Mouse (Mus musculus) adrenal gland, adult (tissue): Measurements from ENCODE around the gene Sppl2b.
"Not testable (repeated sequence)": the region's sequence is repeated elsewhere in the genome, so short reads cannot be mapped to it uniquely, and the experiment has no call there.

ENCODE experiments used
- DNase-seq, 2 experiments: peaks; one replicate each; pipeline ENCODE4 v3.0.0; 2022 to 2023; ENCODE audit warnings: low spot score in 1 of 2; ENCODE audit not compliant: inconsistent age in 2 of 2

Sppl2b gene

DNA sequence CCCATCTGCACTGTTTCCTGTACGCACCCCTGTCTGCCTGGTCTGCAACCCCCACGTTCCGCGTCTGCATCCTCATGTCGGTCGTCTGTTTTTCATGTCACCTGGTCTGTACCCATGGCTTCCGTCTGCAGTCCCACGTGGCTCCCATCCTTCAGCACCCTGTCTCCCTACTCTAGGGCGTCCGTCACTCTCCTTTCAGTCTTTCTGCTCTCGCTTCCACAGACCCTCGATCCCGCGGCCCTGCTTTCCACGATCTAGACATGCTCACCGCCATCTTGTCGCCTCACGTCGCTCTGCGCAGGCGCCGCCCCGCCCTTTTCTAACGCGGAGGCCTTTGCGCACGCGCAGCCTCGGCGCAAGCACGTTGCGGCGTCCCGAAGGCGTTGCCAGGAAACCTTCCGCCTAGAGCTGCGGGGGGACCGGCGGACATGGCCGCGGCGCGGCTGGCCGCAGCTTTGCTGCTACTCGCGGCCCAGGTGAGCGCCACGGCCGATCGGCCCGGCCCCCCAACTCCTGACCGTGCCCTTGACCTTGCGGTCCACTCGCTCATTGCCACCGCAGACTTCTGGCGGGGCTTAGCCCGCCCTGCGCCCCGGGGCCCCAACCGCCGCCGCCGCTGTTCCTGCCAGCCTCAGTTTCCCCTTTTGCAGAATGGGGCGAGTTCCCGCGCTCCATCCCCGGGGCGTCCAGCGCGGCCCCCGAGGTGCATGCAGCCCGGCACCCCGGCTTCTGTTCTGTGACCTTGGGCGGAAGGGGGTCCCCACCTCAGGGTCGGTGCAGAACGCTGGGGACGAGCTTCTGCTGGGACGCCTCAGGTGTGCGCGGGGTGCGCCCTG, at the start of gene Sppl2b, which contains the start of gene Lsm7:
Gene Sppl2b, plus strand, starts transcription at position 363 of the 836 bp plus-strand sequence.
Gene Lsm7, minus strand, starts transcription at position 297 of the 836 bp plus-strand sequence.
- DNase-seq, result peak; percentile 98 to 99

- DNase-seq, result no peak
Observed at GRCm38 (mm10) chr10:80805322-80805721, 49.8 kb upstream of the Sppl2b start.

GRCm38 (mm10) chr10:80805925-80806324, 49.1 kb upstream of the Sppl2b start:
- DNase-seq, result peak; percentile 78 to 92

GRCm38 (mm10) chr10:80806341-80807056, 48.6 kb upstream of the Sppl2b start:
- no peak for DNase-seq

DNA sequence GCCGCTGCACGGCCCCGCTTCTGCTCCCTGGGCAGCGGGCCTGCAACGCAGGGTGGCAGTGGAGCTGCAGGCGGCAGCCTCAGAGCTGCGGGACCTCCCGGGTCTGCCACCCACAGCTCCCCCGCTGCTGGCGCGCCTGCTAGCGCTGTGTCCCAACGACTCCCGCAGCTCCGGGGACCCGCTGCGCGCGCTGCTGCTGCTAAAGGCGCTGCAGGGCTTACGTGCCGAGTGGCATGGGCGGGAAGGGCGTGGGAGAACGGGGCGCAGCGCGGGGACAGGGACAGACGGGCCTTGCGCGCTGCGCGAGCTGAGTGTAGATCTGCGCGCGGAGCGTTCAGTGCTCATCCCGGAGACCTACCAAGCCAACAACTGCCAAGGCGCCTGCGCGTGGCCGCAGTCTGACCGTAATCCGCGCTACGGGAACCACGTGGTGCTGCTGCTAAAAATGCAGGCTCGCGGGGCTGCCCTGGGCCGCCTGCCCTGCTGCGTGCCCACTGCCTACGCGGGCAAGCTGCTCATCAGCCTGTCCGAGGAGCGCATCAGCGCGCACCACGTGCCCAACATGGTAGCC, 47.9 kb upstream of the Sppl2b start:
- peak; percentile 85 to 93 for DNase-seq

- no peak for DNase-seq
Observed at GRCm38 (mm10) chr10:80808099-80808984, 46.7 kb upstream of the Sppl2b start.

- no peak for DNase-seq
Observed at GRCm38 (mm10) chr10:80808985-80809632, 46.0 kb upstream of the Sppl2b start.

DNA sequence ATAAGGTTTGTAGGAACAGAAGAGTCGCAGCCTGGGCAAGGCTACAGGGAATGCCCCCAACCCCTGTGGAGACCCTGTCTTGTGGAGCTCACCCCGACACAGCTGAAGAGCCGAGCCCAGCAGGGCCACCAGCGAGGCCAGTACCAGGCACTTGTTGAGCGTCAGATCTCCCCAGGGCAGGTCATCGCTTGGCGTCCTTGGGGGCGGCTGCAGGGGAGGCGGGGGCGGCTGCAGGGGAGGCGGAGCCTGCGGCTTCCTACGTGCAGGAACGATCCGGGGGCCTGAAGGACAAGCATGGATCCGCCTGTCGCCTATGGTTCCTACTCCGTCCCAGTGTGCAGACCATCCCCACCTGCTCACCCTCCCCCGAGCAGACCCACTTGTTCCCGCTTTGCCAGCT, 45.0 kb upstream of the Sppl2b start:
- peak; percentile 82 to 91 for DNase-seq

GRCm38 (mm10) chr10:80812391-80813041, 42.6 kb upstream of the Sppl2b start:
- peak; percentile 82 to 87 for DNase-seq

DNA sequence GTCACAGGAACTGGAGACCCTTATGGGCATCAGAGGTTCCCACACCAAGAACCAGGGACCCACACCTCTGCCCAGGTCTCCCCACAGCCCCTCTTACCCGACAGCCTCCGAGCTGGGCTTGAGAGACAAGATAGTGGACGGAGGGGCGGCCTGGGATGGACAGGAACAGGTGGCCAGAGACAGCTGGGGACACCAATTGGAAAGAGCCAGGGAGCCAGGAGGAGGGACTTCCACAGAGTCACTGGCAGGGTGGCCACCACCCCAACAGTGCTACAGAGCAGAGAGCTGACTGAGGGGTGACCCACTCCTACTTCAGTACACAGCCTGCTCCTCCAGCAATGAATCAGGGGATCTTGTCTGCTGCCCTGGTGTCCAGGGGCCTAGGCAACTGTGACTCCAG, 41.7 kb upstream of the Sppl2b start, which contains the start of gene Jsrp1:
Gene Jsrp1, minus strand, starts transcription at position 133 of the 400 bp plus-strand sequence.
- DNase-seq, result no peak

- DNase-seq, result no peak
Observed at GRCm38 (mm10) chr10:80814800-80815199, 40.3 kb upstream of the Sppl2b start.

DNA sequence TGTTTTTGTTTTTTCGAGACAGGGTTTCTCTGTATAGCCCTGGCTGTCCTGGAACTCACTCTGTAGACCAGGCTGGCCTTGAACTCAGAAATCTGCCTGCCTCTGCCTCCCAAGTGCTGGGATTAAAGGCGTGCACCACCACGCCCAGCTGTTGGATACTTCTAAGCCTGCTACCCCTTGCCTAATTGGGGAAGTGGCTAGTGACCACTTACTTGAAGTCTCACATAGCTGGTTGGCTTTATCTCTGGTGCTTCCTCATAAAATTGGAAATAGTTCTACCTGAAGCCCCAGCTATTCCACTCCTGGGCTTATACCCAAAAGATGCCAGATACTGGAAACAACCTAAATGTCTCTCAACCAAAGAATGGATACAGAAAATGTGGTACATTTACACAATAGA, 38.8 kb upstream of the Sppl2b start:
- not testable (repeated sequence) for DNase-seq

DNA sequence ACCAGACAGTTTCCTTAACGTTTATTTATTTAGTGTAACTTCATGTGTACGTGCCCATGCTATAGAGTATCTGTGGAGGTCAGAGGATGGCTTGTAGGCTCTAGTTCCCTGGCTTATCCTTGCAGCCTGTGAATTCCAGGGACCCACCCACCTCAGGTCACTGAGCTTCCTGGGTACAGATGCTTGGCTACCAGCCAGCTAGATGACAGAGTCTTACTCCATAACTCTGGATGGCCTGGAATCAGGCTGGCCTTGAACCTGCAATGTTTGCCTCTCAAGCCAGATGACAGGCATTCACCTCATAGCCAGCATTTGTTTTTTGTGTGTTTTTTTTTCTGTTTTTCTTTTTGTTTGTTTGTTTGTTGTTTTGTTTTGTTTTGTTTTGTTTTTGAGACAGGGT, 37.9 kb upstream of the Sppl2b start:
- DNase-seq, result peak; percentile 43 to 60

DNA sequence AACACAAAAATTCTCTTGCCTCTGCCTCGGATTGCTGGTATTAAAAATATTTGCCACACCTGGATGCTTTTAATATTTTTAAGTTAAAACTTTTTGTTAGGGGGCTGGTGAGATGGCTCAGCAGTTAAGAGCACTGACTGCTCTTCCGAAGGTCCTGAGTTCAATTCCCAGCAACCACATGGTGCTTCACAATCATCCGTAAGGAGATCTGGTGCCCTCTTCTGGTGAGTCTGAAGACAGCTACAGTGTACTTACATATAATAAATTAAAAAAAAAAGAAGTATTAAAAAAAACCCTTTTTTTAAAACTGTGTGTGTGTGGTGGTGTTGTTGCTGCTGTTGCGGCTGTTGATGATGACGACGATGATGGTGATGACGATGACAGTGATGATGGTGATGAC, 37.1 kb upstream of the Sppl2b start:
- not testable (repeated sequence) for DNase-seq

DNA sequence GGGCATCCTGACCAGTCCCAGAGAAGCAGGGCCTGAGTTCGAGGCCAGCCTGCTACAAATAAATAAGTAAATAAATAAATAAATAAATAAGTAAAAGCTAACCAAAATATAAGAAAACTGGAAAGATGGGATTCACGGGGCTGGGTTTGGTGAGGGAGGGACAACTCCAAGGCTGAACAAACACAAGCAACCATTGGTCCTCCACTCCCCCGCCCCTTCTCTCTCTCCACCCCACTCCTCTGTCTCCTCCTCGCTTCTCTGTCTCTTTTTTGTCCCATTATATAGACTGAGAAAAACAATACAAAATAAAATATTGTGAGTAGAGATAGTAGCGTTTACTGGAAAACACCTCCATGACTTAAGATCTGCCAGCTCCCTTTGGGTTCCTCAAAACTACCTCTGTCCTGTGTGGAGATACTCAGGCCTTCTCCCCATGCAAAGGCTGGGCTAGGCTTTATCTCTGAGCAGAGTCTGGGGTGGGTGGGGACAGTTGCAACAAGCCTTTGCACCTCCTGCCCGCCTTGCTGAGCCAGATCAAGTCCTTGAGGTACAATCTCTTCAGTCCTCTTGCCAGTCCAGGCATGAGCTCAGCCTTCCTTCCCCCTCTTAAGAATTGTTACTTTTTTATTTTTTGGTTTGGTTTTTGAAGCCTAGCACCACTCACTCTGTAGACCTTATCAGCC, 36.3 kb upstream of the Sppl2b start:
- no peak for DNase-seq

GRCm38 (mm10) chr10:80819406-80819805, 35.7 kb upstream of the Sppl2b start:
- no peak for DNase-seq

- DNase-seq, result peak in 1 of 2 experiments; percentile 70
Observed at GRCm38 (mm10) chr10:80821991-80822390, 33.1 kb upstream of the Sppl2b start.

DNA sequence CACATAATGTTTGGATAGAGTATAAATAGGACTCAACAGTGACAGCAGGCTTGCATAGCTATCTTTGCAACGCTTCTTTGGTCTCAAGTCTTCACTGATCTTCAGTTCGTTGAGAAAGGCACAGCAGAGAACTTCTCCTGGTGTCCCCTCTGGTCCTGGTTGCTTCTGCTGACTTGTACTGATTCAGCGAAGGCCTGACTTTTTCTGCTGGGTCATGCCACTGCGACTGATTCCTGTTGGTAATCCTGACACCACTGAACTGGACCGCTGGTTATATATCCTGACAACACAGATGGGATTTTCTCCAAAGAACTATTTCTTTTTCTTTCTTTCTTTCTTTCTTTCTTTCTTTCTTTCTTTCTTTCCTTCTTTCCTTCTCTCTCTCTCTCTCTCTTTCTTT, 32.5 kb upstream of the Sppl2b start:
- no peak for DNase-seq

- no peak for DNase-seq
Observed at GRCm38 (mm10) chr10:80823316-80823715, 31.8 kb upstream of the Sppl2b start.
